Mouse (Mus musculus) G1E (cell line): Measurements from ENCODE around the gene Alg13.

Experiments used
- CTCF ChIP-seq: IDR thresholded peaks from 2 replicates; pipeline ENCODE4 v1.5.1; 2012; ENCODE audit warnings: low read depth, low read length, inconsistent platforms, mixed read lengths
- POLR2AphosphoS5 ChIP-seq: IDR thresholded peaks from 2 replicates; pipeline ENCODE4 v1.6.1; 2012; ENCODE audit warnings: low read depth, low read length, inconsistent platforms; ENCODE audit not compliant: insufficient replicate concordance

GRCm38 (mm10) chrX:144305659-144306058, 11.9 kb upstream of the Alg13 start:
- TF ChIP-seq CTCF, result no peak
- no peak for TF ChIP-seq POLR2AphosphoS5
